Mouse (Mus musculus) central nervous system, embryonic 18 days (tissue): ENCODE results near the gene Sept6. TPM values are rescaled to one million over a fixed set of nuclear protein-coding genes. Genes with fewer than 3 reads are reported as not detected.

ENCODE experiments used
- polyA plus RNA-seq: library from polyadenylated mRNA; depleted of rRNA; stranded (reverse); fragments of >200 nt; gene quantifications from 2 replicates; pipeline ENCODE4 v1.2.3, GENCODE M21; 2012; rRNA removed

Gene Sept6
- polyA plus RNA-seq, result 68.3 and 72.1 TPM in 2 replicates

GRCm38 (mm10) chrX:36991694-36992093 lies at the start of gene Sept6:
Gene Sept6 (minus strand): TSS chrX:36991794.

GRCm38 (mm10) chrX:36902321-36903114 lies 89.1 kb downstream of the Sept6 start, which contains the start of gene Nkrf:
Gene Nkrf (minus strand): TSS chrX:36902899.

GRCm38 (mm10) chrX:36873765-36874164 lies 117.8 kb downstream of the Sept6 start, which contains the start of the genes Ube2a and C330007P06Rik:
Gene Ube2a (plus strand): TSS chrX:36873900.
Gene C330007P06Rik (minus strand): TSS chrX:36874111.

Other genes with a start within 250 kb of the Sept6 start
- 0.75 TPM in 2 replicates for gene Slc25a43, start 248.1 kb downstream of the Sept6 start, polyA plus RNA-seq
- gene Slc25a5, start 196.1 kb downstream of the Sept6 start, polyA plus RNA-seq, result 404 and 426 TPM in 2 replicates
- gene Ube2a, start 117.9 kb downstream of the Sept6 start, polyA plus RNA-seq, result 49.0 and 51.1 TPM in 2 replicates
- 13.3 and 15.5 TPM in 2 replicates for gene C330007P06Rik, start 117.7 kb downstream of the Sept6 start, polyA plus RNA-seq
- gene Nkrf, start 88.9 kb downstream of the Sept6 start, polyA plus RNA-seq, result 13.7 and 15.4 TPM in 2 replicates
- gene Sowahd, start 57.1 kb upstream of the Sept6 start, polyA plus RNA-seq, result not detected in 2 replicates
- 667 and 729 TPM in 2 replicates for gene Rpl39, start 93.6 kb upstream of the Sept6 start, polyA plus RNA-seq
- gene Upf3b, start 118.5 kb upstream of the Sept6 start, polyA plus RNA-seq, result 41.3 and 44.8 TPM in 2 replicates
- gene Nkap, start 135.0 kb upstream of the Sept6 start, polyA plus RNA-seq, result 8.5 and 8.7 TPM in 2 replicates
- gene Akap14, start 177.0 kb upstream of the Sept6 start, polyA plus RNA-seq, result 0.28 and 0.31 TPM in 2 replicates
- gene Ndufa1, start 199.4 kb upstream of the Sept6 start, polyA plus RNA-seq, result 460 and 484 TPM in 2 replicates
- gene Rnf113a1, start 199.5 kb upstream of the Sept6 start, polyA plus RNA-seq, result 10.3 and 10.7 TPM in 2 replicates
- not detected in 2 replicates for gene Gm9, start 219.2 kb upstream of the Sept6 start, polyA plus RNA-seq
- gene Rhox1, start 230.5 kb upstream of the Sept6 start, polyA plus RNA-seq, result not detected in 2 replicates